Mouse (Mus musculus) hindbrain, embryonic 11.5 days (tissue): Measurements from ENCODE around the gene Myadm. TPM values are rescaled to one million over a fixed set of nuclear protein-coding genes. Genes with fewer than 3 reads are reported as not detected.

Experiments
- ATAC-seq: fragments of 200-750 bp; cut with Nextera tagmentation; 2 replicates; pipeline ENCODE4 v1.8.0; 2017; ENCODE audit warnings: mild to moderate bottlenecking, moderate TSS enrichment, moderate library complexity; ENCODE audit not compliant: low FRiP score
- DNase-seq: peaks from one replicate; pipeline ENCODE4 v3.0.0-alpha.2; 2015; ENCODE audit warnings: low spot score
- H3K27ac ChIP-seq: fragments of 300-500 bp; sonication (generic); 2 replicates; pipeline ENCODE4 v1.5.1; 2014; ENCODE audit warnings: mild to moderate bottlenecking, low read depth, low read length
- H3K27me3 ChIP-seq: fragments of 300-500 bp; sonication (generic); 2 replicates; pipeline ENCODE4 v1.6.1; 2014; ENCODE audit warnings: mild to moderate bottlenecking, low read length, moderate library complexity, mixed read lengths; ENCODE audit not compliant: control insufficient read depth, insufficient read depth
- H3K36me3 ChIP-seq: fragments of 300-500 bp; sonication (generic); 2 replicates; pipeline ENCODE4 v1.6.1; 2014; ENCODE audit warnings: mild to moderate bottlenecking, low read length, moderate library complexity, mixed read lengths; ENCODE audit not compliant: control insufficient read depth, insufficient read depth
- H3K4me1 ChIP-seq: fragments of 300-500 bp; sonication (generic); replicated peaks from 2 replicates; pipeline ENCODE4 v1.6.1; 2014; ENCODE audit warnings: low read length, mixed read lengths; ENCODE audit not compliant: control insufficient read depth, insufficient read depth
- H3K4me2 ChIP-seq: fragments of 300-500 bp; sonication (generic); replicated peaks from 2 replicates; pipeline ENCODE4 v1.6.1; 2014; ENCODE audit warnings: mild to moderate bottlenecking, low read depth, low read length
- H3K4me3 ChIP-seq: fragments of 300-500 bp; sonication (generic); 2 replicates; pipeline ENCODE4 v1.5.1; 2014; ENCODE audit warnings: low read depth, low read length
- H3K9ac ChIP-seq: fragments of 300-500 bp; sonication (generic); 2 replicates; pipeline ENCODE4 v1.6.1; 2014; ENCODE audit warnings: low read depth, low read length
- H3K9me3 ChIP-seq: fragments of 300-500 bp; sonication (generic); 2 replicates; pipeline ENCODE4 v1.6.1; 2016; ENCODE audit warnings: low read length; ENCODE audit not compliant: control insufficient read depth
- WGBS: fragments of 180-500 bp; shearing (Covaris S2); extraction: QIAGEN DNeasy Blood & Tissue Kit; methylation state at CpG from one replicate; pipeline ENCODE4 v1.1.7; 2014; 5-methylcytosine and 5-hydroxymethylcytosine counted together
- polyA plus RNA-seq: library from polyadenylated mRNA; unstranded; fragments of >200 nt; fragmentation: Nextera tagmentation; extraction: Ambion mirVana; gene quantifications from 2 replicates; pipeline ENCODE4 v1.2.1, GENCODE M21; 2014

Myadm gene
- polyA plus RNA-seq, 1 experiment from 2014 or later = 44.3 TPM

- H3K36me3 ChIP-seq = no peaks in the 10 kb centered on the region
- WGBS = 46% methylated on average over 4 of the region's 4 CpGs
- no peak overlapping the region for H3K9ac ChIP-seq
- DNase-seq (no peak), ATAC-seq (no peak)
- no peaks in the 10 kb centered on the region for H3K27me3 ChIP-seq
- H3K4me2 ChIP-seq = no peak overlapping the region
- no peak overlapping the region for H3K4me3 ChIP-seq
- H3K9me3 ChIP-seq = no peaks in the 10 kb centered on the region
- H3K27ac ChIP-seq = no peak overlapping the region
- H3K4me1 ChIP-seq = 0 out of 2 replicates have a peak, but pooled peaks cover 2% of the 10 kb centered on the region
Measured at GRCm38 (mm10) chr7:3317704-3318103, 28.8 kb downstream of the Myadm start.

GRCm38 (mm10) chr7:3320856-3321255 lies 32.0 kb downstream of the Myadm start:
- WGBS = 77% methylated on average over 3 of the region's 3 CpGs
- H3K36me3 ChIP-seq = no peaks in the 10 kb centered on the region
- H3K27me3 ChIP-seq = no peaks in the 10 kb centered on the region
- 0 out of 2 replicates have a peak, but pooled peaks cover 2% of the 10 kb centered on the region for H3K4me1 ChIP-seq
- DNase-seq (no peak), ATAC-seq (no peak)
- H3K9ac ChIP-seq = no peak overlapping the region
- no peak overlapping the region for H3K27ac ChIP-seq
- H3K4me2 ChIP-seq = no peak overlapping the region
- no peak overlapping the region for H3K4me3 ChIP-seq
- no peaks in the 10 kb centered on the region for H3K9me3 ChIP-seq

GRCm38 (mm10) chr7:3323826-3324225 lies 34.9 kb downstream of the Myadm start:
- Histone ChIP-seq H3K4me2 (no peak overlapping the region), H3K27me3 (no peaks in the 10 kb centered on the region), H3K9ac (no peak overlapping the region), H3K4me1 (no peaks in the 10 kb centered on the region), H3K4me3 (no peak overlapping the region), H3K36me3 (no peaks in the 10 kb centered on the region), H3K27ac (no peak overlapping the region), H3K9me3 (no peaks in the 10 kb centered on the region)
- WGBS = 89% methylated on average over 1 of the region's 1 CpGs
- DNase-seq = no peak
- no peak for ATAC-seq

GRCm38 (mm10) chr7:3327961-3328360 lies 39.1 kb downstream of the Myadm start:
- Histone ChIP-seq H3K27me3 (peaks cover 2% of the 10 kb centered on the region), H3K9ac (no peak overlapping the region), H3K36me3 (no peaks in the 10 kb centered on the region), H3K27ac (no peak overlapping the region), H3K4me3 (no peak overlapping the region), H3K4me1 (no peaks in the 10 kb centered on the region), H3K4me2 (no peak overlapping the region), H3K9me3 (no peaks in the 10 kb centered on the region)
- ATAC-seq = no peak
- WGBS = 66% methylated on average over 4 of the region's 4 CpGs
- DNase-seq = no peak

- no peak overlapping the region for H3K4me3 ChIP-seq
- peak; percentile 85 for DNase-seq
- ATAC-seq = 0 out of 2 replicates have a peak, but pooled peaks have one; percentile 15
- H3K36me3 ChIP-seq = no peaks in the 10 kb centered on the region
- H3K9me3 ChIP-seq = no peaks in the 10 kb centered on the region
- H3K27me3 ChIP-seq = peaks cover 2% of the 10 kb centered on the region
- H3K4me2 ChIP-seq = peak overlapping the region; percentile 22; the same call in 1 of the 2 replicates
- H3K9ac ChIP-seq = 0 out of 2 replicates have a peak overlapping the region, but pooled peaks have one; percentile 23
- no peak overlapping the region for H3K27ac ChIP-seq
- peaks cover 2% of the 10 kb centered on the region; the same call in 1 of the 2 replicates for H3K4me1 ChIP-seq
- WGBS = 22% methylated on average over 31 of the region's 31 CpGs
Measured at GRCm38 (mm10) chr7:3329776-3330546, 41.1 kb downstream of the Myadm start.

GRCm38 (mm10) chr7:3331171-3331570 lies 42.3 kb downstream of the Myadm start:
- Histone ChIP-seq H3K27me3 (peaks cover 2% of the 10 kb centered on the region), H3K9ac (no peak overlapping the region), H3K4me1 (peaks cover 2% of the 10 kb centered on the region; the same call in 1 of the 2 replicates), H3K4me3 (peak overlapping the region; percentile 75), H3K9me3 (no peaks in the 10 kb centered on the region), H3K4me2 (peak overlapping the region; percentile 71), H3K36me3 (no peaks in the 10 kb centered on the region), H3K27ac (no peak overlapping the region)
- DNase-seq (no peak), ATAC-seq (peak; percentile 1; the same call in 1 of the 2 replicates)
- 52% methylated on average over 6 of the region's 6 CpGs for WGBS

GRCm38 (mm10) chr7:3331581-3332223 lies 42.8 kb downstream of the Myadm start:
- peak overlapping the region; percentile 86 for H3K27ac ChIP-seq
- H3K9ac ChIP-seq = peak overlapping the region; percentile 84
- 0% methylated on average over 27 of the region's 27 CpGs for WGBS
- ATAC-seq (peak; percentile 94), DNase-seq (peak; percentile 91)
- H3K36me3 ChIP-seq = no peaks in the 10 kb centered on the region
- H3K4me3 ChIP-seq = peak overlapping the region; percentile 75
- H3K9me3 ChIP-seq = no peaks in the 10 kb centered on the region
- H3K4me1 ChIP-seq = peaks cover 2% of the 10 kb centered on the region; the same call in 1 of the 2 replicates
- H3K27me3 ChIP-seq = peaks cover 2% of the 10 kb centered on the region
- peak overlapping the region; percentile 71 for H3K4me2 ChIP-seq

- H3K27ac ChIP-seq = peak overlapping the region; percentile 86
- H3K27me3 ChIP-seq = peaks cover 2% of the 10 kb centered on the region
- peak overlapping the region; percentile 75 for H3K4me3 ChIP-seq
- peaks cover 2% of the 10 kb centered on the region; the same call in 1 of the 2 replicates for H3K4me1 ChIP-seq
- H3K36me3 ChIP-seq = no peaks in the 10 kb centered on the region
- H3K9me3 ChIP-seq = no peaks in the 10 kb centered on the region
- WGBS = 0% methylated on average over 4 of the region's 4 CpGs
- DNase-seq = no peak
- peak overlapping the region; percentile 84 for H3K9ac ChIP-seq
- peak overlapping the region; percentile 71 for H3K4me2 ChIP-seq
- ATAC-seq = peak; percentile 41
Measured at GRCm38 (mm10) chr7:3332224-3332615, 43.3 kb downstream of the Myadm start.
